Mouse (Mus musculus) limb, embryonic 11.5 days (tissue): Measurements from ENCODE around the gene Ptprg. TPM values are rescaled to one million over a fixed set of nuclear protein-coding genes. Genes with fewer than 3 reads are reported as not detected.

Source experiments
- ATAC-seq: fragments of 200-750 bp; cut with Nextera tagmentation; 2 replicates; pipeline ENCODE4 v1.8.0; 2017; ENCODE audit warnings: low read depth; ENCODE audit not compliant: insufficient number of reproducible peaks, low FRiP score, low TSS enrichment
- DNase-seq: peaks from one replicate; pipeline ENCODE4 v3.0.0-alpha.2; 2015; ENCODE audit warnings: low spot score
- H3K27ac ChIP-seq: fragments of 300-500 bp; sonication (generic); replicated peaks from 2 replicates; pipeline ENCODE4 v1.5.1; 2014; ENCODE audit warnings: low read depth, mild to moderate bottlenecking, low read length
- H3K27me3 ChIP-seq: fragments of 300-500 bp; sonication (generic); 2 replicates; pipeline ENCODE4 v1.6.1; 2014; ENCODE audit warnings: mild to moderate bottlenecking, low read length, mixed read lengths; ENCODE audit not compliant: control insufficient read depth, insufficient read depth
- H3K36me3 ChIP-seq: fragments of 300-500 bp; sonication (generic); 2 replicates; pipeline ENCODE4 v1.6.1; 2014; ENCODE audit warnings: mild to moderate bottlenecking, low read length, moderate library complexity, mixed read lengths; ENCODE audit not compliant: control insufficient read depth, insufficient read depth
- H3K4me1 ChIP-seq: fragments of 300-500 bp; sonication (generic); 2 replicates; pipeline ENCODE4 v1.6.1; 2014; ENCODE audit warnings: low read length, mixed read lengths; ENCODE audit not compliant: control insufficient read depth, insufficient read depth
- H3K4me2 ChIP-seq: fragments of 300-500 bp; sonication (generic); 2 replicates; pipeline ENCODE4 v1.6.1; 2014; ENCODE audit warnings: low read depth, mild to moderate bottlenecking, moderate library complexity; ENCODE audit not compliant: severe bottlenecking
- H3K4me3 ChIP-seq: fragments of 300-500 bp; sonication (generic); 2 replicates; pipeline ENCODE4 v1.5.1; 2014; ENCODE audit warnings: low read depth, low read length
- H3K9ac ChIP-seq: fragments of 300-500 bp; sonication (generic); 2 replicates; pipeline ENCODE4 v1.6.1; 2014; ENCODE audit warnings: mild to moderate bottlenecking, low read length
- H3K9me3 ChIP-seq: fragments of 300-500 bp; sonication (generic); 2 replicates; pipeline ENCODE4 v1.6.1; 2016; ENCODE audit warnings: low read length; ENCODE audit not compliant: control insufficient read depth
- WGBS: fragments of 180-500 bp; shearing (Covaris S2); extraction: QIAGEN DNeasy Blood & Tissue Kit; methylation state at CpG from one replicate; pipeline ENCODE4 v1.1.7; 2014; 5-methylcytosine and 5-hydroxymethylcytosine counted together
- polyA plus RNA-seq: library from polyadenylated mRNA; unstranded; fragments of >200 nt; fragmentation: Nextera tagmentation; extraction: Ambion mirVana; gene quantifications from 2 replicates; pipeline ENCODE4 v1.2.1, GENCODE M21; 2014

Gene Ptprg
- polyA plus RNA-seq, 1 experiment from 2014 or later, result 33.8 TPM

GRCm38 (mm10) chr14:12065001-12065400 lies 511.7 kb downstream of the Ptprg start:
- Histone ChIP-seq H3K9ac (no peak overlapping the region), H3K4me2 (no peak overlapping the region), H3K4me3 (no peak overlapping the region), H3K27ac (no peak overlapping the region), H3K27me3 (no peaks in the 10 kb centered on the region), H3K4me1 (no peaks in the 10 kb centered on the region), H3K9me3 (no peaks in the 10 kb centered on the region), H3K36me3 (no peaks in the 10 kb centered on the region)
- ATAC-seq (no peak), DNase-seq (no peak)
- WGBS, result 78% methylated on average over 1 of the region's 1 CpGs

- H3K27ac ChIP-seq, result no peak overlapping the region
- H3K36me3 ChIP-seq, result no peaks in the 10 kb centered on the region
- no peak overlapping the region for H3K4me3 ChIP-seq
- H3K27me3 ChIP-seq, result no peaks in the 10 kb centered on the region
- DNase-seq (no peak), ATAC-seq (no peak)
- H3K9ac ChIP-seq, result no peak overlapping the region
- no peaks in the 10 kb centered on the region for H3K4me1 ChIP-seq
- H3K4me2 ChIP-seq, result no peak overlapping the region
- 73% methylated on average over 2 of the region's 2 CpGs for WGBS
- no peaks in the 10 kb centered on the region for H3K9me3 ChIP-seq
These were observed 512.4 kb downstream of the Ptprg start for GRCm38 (mm10) chr14:12065736-12066135.

DNA sequence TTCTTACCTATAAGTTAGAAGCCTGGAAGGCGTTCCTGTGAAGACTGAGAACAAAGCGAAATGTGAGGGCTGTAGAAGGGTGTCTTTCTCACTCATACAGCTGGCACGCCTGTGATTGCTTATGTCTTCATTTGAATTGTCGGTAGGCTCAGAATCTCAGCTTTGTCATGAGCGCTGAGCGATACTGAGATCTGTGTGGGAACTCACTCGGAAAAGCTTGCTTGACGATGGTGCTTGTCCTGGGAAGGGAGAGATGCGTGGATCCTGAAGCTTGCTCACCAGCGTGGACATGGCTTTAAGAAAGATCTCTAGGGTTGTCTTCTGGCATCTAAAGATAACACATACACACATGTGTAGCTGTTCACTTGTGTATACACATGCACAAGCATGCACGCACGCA lies 516.4 kb downstream of the Ptprg start:
- 91% methylated on average over 12 of the region's 12 CpGs for WGBS
- H3K4me2 ChIP-seq, result no peak overlapping the region
- peaks cover 8% of the 10 kb centered on the region; the same call in 1 of the 2 replicates for H3K4me1 ChIP-seq
- ATAC-seq (no peak), DNase-seq (no peak)
- H3K4me3 ChIP-seq, result no peak overlapping the region
- no peak overlapping the region for H3K9ac ChIP-seq
- H3K36me3 ChIP-seq, result no peaks in the 10 kb centered on the region
- H3K27me3 ChIP-seq, result no peaks in the 10 kb centered on the region
- no peaks in the 10 kb centered on the region for H3K9me3 ChIP-seq
- no peak overlapping the region for H3K27ac ChIP-seq

DNA sequence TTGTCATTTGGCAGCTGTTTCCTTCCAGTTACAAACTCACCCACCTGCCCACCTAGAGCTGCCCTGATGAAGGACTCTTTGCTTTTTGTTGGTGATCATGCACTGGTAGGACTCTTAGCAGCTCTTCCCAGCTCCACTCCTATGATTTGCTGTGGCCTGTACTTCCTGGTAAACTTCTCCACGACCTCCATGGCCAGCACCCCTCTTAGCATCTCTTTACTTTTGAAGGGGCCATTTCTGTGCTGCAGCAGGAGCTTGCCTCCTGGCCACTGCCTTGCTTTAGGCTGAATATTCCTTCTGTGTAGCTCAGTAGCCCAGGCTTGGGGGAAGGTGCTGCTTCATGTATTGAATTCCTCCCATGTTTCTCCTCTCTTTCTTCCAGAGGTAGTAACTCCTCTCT lies 517.0 kb downstream of the Ptprg start:
- ATAC-seq (no peak), DNase-seq (no peak)
- H3K4me2 ChIP-seq, result no peak overlapping the region
- no peak overlapping the region for H3K9ac ChIP-seq
- no peak overlapping the region for H3K4me3 ChIP-seq
- no peaks in the 10 kb centered on the region for H3K36me3 ChIP-seq
- H3K9me3 ChIP-seq, result no peaks in the 10 kb centered on the region
- H3K4me1 ChIP-seq, result peaks cover 8% of the 10 kb centered on the region; the same call in 1 of the 2 replicates
- WGBS, result 38% methylated on average over 1 of the region's 1 CpGs
- H3K27me3 ChIP-seq, result no peaks in the 10 kb centered on the region
- H3K27ac ChIP-seq, result no peak overlapping the region

- Histone ChIP-seq H3K27me3 (no peaks in the 10 kb centered on the region), H3K4me3 (no peak overlapping the region), H3K27ac (no peak overlapping the region), H3K9ac (no peak overlapping the region), H3K36me3 (no peaks in the 10 kb centered on the region), H3K9me3 (no peaks in the 10 kb centered on the region), H3K4me1 (peaks cover 8% of the 10 kb centered on the region; the same call in 1 of the 2 replicates), H3K4me2 (no peak overlapping the region)
- DNase-seq (no peak), ATAC-seq (no peak)
- WGBS, result 65% methylated on average over 7 of the region's 7 CpGs
These were observed 517.6 kb downstream of the Ptprg start for GRCm38 (mm10) chr14:12070856-12071465.

DNA sequence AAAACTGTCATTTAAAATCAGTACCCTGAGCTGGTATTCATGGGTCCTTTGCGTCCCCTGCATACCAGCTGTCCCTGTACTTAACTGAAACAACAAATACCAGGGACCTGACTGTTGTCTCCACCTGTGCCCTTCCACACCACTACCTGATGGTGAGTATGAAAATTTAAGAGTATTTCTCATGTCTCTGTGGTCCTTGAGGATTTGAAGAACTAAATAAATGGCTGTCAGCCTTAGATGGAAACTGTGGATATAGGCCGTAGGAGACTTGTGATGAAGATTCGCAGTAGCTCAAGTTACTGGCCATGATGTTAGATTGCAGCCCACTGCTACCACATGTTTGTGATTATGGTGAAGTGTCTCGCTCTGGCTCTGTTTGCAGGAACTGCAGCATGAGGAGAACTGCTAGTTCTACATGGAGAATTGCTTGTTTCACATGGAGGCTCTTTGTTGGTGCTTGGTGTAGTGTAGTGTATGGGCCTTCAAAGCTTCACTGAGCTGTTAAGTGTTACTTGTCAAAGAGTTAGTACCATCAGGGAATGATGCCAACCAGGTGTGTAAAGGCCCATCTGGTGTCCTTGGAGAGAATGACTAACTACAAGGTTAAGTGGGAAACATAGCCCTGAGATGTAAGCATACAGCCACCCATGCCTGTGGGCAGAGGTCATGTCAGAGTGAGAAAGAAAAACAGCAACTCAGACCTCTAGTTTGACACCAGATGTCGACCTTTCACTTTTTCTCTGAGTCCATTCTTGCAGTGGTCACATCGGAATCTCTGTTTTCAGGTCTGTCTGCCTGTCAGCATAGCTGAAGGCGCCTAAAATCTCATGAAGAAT lies 518.9 kb downstream of the Ptprg start:
- H3K4me2 ChIP-seq, result no peak overlapping the region
- no peak overlapping the region for H3K4me3 ChIP-seq
- H3K9ac ChIP-seq, result no peak overlapping the region
- 0 out of 2 replicates have a peak, but pooled peaks have one; percentile 17 for ATAC-seq
- no peaks in the 10 kb centered on the region for H3K9me3 ChIP-seq
- no peaks in the 10 kb centered on the region for H3K27me3 ChIP-seq
- no peak overlapping the region for H3K27ac ChIP-seq
- no peaks in the 10 kb centered on the region for H3K36me3 ChIP-seq
- WGBS, result 39% methylated on average over 7 of the region's 7 CpGs
- peak; percentile 43 for DNase-seq
- H3K4me1 ChIP-seq, result peaks cover 8% of the 10 kb centered on the region; the same call in 1 of the 2 replicates

GRCm38 (mm10) chr14:12073408-12074107 lies 520.2 kb downstream of the Ptprg start:
- Histone ChIP-seq H3K27ac (no peak overlapping the region), H3K36me3 (no peaks in the 10 kb centered on the region), H3K27me3 (no peaks in the 10 kb centered on the region), H3K4me2 (no peak overlapping the region), H3K4me1 (peaks cover 8% of the 10 kb centered on the region; the same call in 1 of the 2 replicates), H3K9me3 (no peaks in the 10 kb centered on the region), H3K4me3 (no peak overlapping the region), H3K9ac (no peak overlapping the region)
- 78% methylated on average over 2 of the region's 2 CpGs for WGBS
- DNase-seq (no peak), ATAC-seq (no peak)

DNA sequence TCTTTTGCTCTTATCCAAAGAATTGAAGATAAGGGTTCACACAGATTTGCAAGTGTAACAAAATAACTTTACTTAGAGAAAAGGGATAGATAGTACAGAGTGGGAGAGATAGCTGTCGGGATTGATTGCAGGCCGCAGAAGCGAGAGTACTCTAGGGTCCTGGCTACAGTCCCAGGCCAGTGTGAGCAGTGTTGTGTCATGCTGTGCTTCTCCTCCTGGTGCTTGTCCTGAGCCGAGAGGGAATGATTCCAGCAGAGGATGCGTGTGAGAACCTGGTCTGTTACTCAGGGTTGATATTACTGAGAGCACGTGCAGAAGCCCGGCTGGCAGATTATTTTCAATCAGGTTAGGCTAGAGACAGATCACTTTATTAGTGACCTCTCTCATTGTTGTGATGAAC lies 523.9 kb downstream of the Ptprg start:
- H3K36me3 ChIP-seq, result no peaks in the 10 kb centered on the region
- peaks cover 25% of the 10 kb centered on the region for H3K4me1 ChIP-seq
- no peak for DNase-seq
- H3K4me2 ChIP-seq, result no peak overlapping the region
- no peaks in the 10 kb centered on the region for H3K27me3 ChIP-seq
- H3K9me3 ChIP-seq, result no peaks in the 10 kb centered on the region
- ATAC-seq, result no peak
- WGBS, result 88% methylated on average over 7 of the region's 7 CpGs
- H3K9ac ChIP-seq, result no peak overlapping the region
- no peak overlapping the region for H3K4me3 ChIP-seq
- H3K27ac ChIP-seq, result no peak overlapping the region
